Mouse (Mus musculus) hindbrain, embryonic 13.5 days (tissue): ENCODE results near the gene Spink2. TPM values are rescaled to one million over a fixed set of nuclear protein-coding genes. Genes with fewer than 3 reads are reported as not detected.

Experiments used
- ATAC-seq: fragments of 200-750 bp; cut with Nextera tagmentation; 2 replicates; pipeline ENCODE4 v1.8.0; 2017; ENCODE audit warnings: moderate TSS enrichment; ENCODE audit not compliant: low FRiP score
- H3K27ac ChIP-seq: fragments of 300-500 bp; sonication (generic); 2 replicates; pipeline ENCODE4 v1.5.1; 2015; ENCODE audit warnings: inconsistent platforms, mild to moderate bottlenecking, moderate library complexity
- H3K27me3 ChIP-seq: fragments of 300-500 bp; sonication (generic); 2 replicates; pipeline ENCODE4 v1.6.1; 2015; ENCODE audit warnings: mild to moderate bottlenecking, inconsistent platforms
- H3K36me3 ChIP-seq: fragments of 300-500 bp; sonication (generic); 2 replicates; pipeline ENCODE4 v1.6.1; 2015; ENCODE audit warnings: mild to moderate bottlenecking, inconsistent platforms
- H3K4me1 ChIP-seq: fragments of 300-500 bp; sonication (generic); replicated peaks from 2 replicates; pipeline ENCODE4 v1.6.1; 2015; ENCODE audit warnings: inconsistent platforms
- H3K4me2 ChIP-seq: fragments of 300-500 bp; sonication (generic); 2 replicates; pipeline ENCODE4 v1.6.1; 2015; ENCODE audit warnings: inconsistent platforms, mild to moderate bottlenecking, moderate library complexity
- H3K4me3 ChIP-seq: fragments of 300-500 bp; sonication (generic); 2 replicates; pipeline ENCODE4 v1.5.1; 2015; ENCODE audit warnings: mild to moderate bottlenecking, inconsistent platforms
- H3K9ac ChIP-seq: fragments of 300-500 bp; sonication (generic); 2 replicates; pipeline ENCODE4 v1.6.1; 2015; ENCODE audit warnings: mild to moderate bottlenecking, inconsistent platforms
- H3K9me3 ChIP-seq: fragments of 300-500 bp; sonication (generic); 2 replicates; pipeline ENCODE4 v1.6.1; 2016; ENCODE audit warnings: inconsistent platforms
- WGBS: fragments of 180-500 bp; shearing (Covaris S2); methylation state at CpG from one replicate; pipeline ENCODE4 v1.1.7; 2015; 5-methylcytosine and 5-hydroxymethylcytosine counted together
- polyA plus RNA-seq: library from polyadenylated mRNA; unstranded; fragments of >200 nt; fragmentation: Nextera tagmentation; extraction: Ambion mirVana; gene quantifications from 2 replicates; pipeline ENCODE4 v1.2.1, GENCODE M21; 2015

The Spink2 gene
- polyA plus RNA-seq, 1 experiment from 2014 or later, result 2.4 TPM

DNA sequence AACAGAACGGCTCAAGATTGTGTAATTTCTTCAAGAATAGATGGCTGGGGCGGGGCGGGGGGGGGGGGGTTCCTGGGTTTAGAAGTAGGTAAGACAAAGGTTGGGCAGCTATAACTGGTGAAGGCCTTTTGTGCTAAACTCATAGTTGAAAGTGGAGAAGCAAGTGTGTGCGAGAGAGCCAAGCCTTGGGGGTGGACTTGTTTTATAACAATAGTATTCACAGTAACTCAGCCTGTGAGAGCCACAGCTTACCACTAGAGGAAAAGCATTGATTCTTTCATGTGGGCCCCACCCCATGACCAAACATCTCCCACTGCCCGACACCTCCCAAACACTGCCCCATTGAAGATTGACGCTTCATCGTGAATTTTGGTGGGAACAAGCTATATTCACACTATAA is 47.7 kb downstream of the Spink2 start:
- H3K27me3 ChIP-seq, result no peaks in the 10 kb centered on the region
- no peak for ATAC-seq
- no peak overlapping the region for H3K4me3 ChIP-seq
- WGBS, result 84% methylated on average over 7 of the region's 7 CpGs
- H3K36me3 ChIP-seq, result no peaks in the 10 kb centered on the region
- H3K27ac ChIP-seq, result no peak overlapping the region
- H3K9ac ChIP-seq, result no peak overlapping the region
- no peak overlapping the region for H3K4me2 ChIP-seq
- H3K4me1 ChIP-seq, result no peaks in the 10 kb centered on the region
- H3K9me3 ChIP-seq, result no peaks in the 10 kb centered on the region

DNA sequence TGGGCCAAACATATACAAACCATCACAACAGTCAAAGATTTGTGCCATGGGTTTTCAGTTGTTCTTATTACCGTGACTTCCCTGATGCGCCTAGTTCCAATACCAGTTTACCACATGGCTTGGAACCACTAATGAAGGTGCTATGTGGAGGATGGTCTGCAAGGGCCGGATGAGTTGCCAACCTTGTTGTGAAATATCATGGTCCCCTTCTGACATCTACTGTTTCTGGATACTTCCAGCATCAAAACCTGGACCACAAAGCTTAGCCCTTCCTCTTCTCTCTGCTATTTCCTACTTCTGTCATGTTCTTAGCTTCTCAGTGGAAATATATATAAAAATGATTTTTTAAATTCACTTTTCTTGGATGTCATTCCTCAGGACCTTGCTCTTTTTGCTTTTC is 48.7 kb downstream of the Spink2 start:
- Histone ChIP-seq H3K9ac (no peak overlapping the region), H3K27ac (no peak overlapping the region), H3K4me1 (peaks cover 3% of the 10 kb centered on the region; the same call in 1 of the 2 replicates), H3K36me3 (no peaks in the 10 kb centered on the region), H3K27me3 (no peaks in the 10 kb centered on the region), H3K4me3 (no peak overlapping the region), H3K9me3 (no peaks in the 10 kb centered on the region), H3K4me2 (no peak overlapping the region)
- ATAC-seq, result no peak
- WGBS, result 89% methylated on average over 3 of the region's 3 CpGs

DNA sequence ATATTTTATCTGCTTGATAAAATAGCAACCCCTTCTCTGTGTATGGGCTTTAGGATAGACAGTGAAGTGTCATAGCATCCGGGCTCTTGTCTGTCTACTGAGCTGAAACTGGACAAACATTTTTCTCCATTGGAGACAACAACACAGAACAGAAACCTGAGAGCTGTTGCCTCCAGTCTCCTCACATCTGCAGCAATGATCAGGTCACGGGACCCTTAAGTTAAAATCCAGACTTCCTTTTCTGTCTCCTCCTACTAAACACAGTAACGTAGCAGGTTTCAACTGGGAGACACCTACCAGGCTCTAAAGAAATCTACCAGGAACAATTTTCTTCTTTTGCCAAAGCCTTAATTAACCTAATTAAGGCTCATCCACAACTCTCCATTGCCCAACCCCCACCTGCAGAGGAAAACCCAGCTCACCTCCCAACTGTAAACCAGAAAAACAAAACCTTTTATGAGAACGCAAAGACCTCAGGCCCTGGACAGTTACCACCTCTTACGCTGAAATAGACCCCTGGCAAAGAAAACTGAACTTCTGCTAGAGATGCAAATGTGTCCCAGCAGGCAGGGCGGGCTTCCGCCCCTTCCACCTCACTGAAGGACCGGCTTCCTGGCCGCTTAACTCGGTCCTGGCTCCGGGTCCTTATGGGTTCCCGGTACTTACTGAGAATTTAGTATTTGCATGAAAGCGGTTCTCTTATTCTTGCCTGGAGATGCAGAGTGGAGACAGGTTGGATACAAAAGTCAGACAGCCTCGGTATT is 53.3 kb downstream of the Spink2 start:
- Histone ChIP-seq H3K27me3 (no peaks in the 10 kb centered on the region), H3K9ac (no peak overlapping the region), H3K4me3 (no peak overlapping the region), H3K27ac (no peak overlapping the region), H3K36me3 (no peaks in the 10 kb centered on the region), H3K4me2 (no peak overlapping the region), H3K4me1 (peaks cover 8% of the 10 kb centered on the region), H3K9me3 (no peaks in the 10 kb centered on the region)
- 44% methylated on average over 14 of the region's 14 CpGs for WGBS
- no peak for ATAC-seq

DNA sequence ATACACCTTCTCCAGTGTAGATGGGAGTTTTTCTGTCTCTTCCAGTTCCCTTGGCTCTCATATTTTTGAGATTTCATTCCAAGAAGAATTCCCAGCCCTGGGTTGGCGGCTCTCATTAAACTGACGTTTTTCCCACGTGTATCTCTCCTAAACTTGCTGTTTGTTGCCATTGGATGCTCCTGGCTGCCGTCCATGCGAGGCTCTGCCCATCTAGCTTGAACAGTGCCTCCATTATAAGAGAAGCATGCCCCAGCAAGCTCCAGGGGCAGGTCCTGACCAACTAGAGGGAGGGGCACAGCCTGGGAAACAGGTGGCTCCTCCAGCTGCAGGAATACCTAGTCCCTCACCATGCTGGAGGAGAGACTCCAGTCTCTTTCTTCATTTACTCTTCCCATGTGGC is 54.3 kb downstream of the Spink2 start:
- no peaks in the 10 kb centered on the region for H3K9me3 ChIP-seq
- ATAC-seq, result no peak
- H3K4me1 ChIP-seq, result peaks cover 8% of the 10 kb centered on the region
- H3K27me3 ChIP-seq, result no peaks in the 10 kb centered on the region
- no peak overlapping the region for H3K9ac ChIP-seq
- no peak overlapping the region for H3K27ac ChIP-seq
- H3K4me2 ChIP-seq, result no peak overlapping the region
- no peaks in the 10 kb centered on the region for H3K36me3 ChIP-seq
- H3K4me3 ChIP-seq, result no peak overlapping the region
- 66% methylated on average over 5 of the region's 5 CpGs for WGBS

DNA sequence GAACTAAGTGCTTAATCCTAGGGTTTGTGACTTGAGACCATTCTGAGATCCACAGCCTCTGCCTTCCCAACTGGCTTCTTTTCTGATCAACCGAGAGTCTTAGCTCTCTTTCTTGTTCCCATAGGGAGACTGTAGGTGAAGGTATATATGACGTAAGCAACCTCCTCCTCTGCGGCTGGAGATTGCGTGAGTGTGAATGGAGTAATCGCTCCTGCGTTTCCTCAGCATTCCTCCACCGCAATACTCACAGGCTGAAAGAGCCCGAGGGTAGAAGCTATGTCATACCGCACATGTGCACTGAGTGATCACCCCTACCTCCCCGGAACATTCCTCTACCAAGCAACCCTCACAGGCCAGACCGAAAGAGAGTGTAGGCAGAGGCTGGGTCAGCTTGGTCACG is 55.7 kb downstream of the Spink2 start:
- H3K27ac ChIP-seq, result no peak overlapping the region
- peaks cover 8% of the 10 kb centered on the region for H3K4me1 ChIP-seq
- H3K4me3 ChIP-seq, result no peak overlapping the region
- H3K36me3 ChIP-seq, result no peaks in the 10 kb centered on the region
- H3K9me3 ChIP-seq, result no peaks in the 10 kb centered on the region
- H3K27me3 ChIP-seq, result no peaks in the 10 kb centered on the region
- WGBS, result 94% methylated on average over 12 of the region's 12 CpGs
- no peak for ATAC-seq
- no peak overlapping the region for H3K9ac ChIP-seq
- H3K4me2 ChIP-seq, result no peak overlapping the region

Other genes with a start within 250 kb of the Spink2 start
- gene Srp72, start 236.8 kb downstream of the Spink2 start, polyA plus RNA-seq, result 80.3 and 80.9 TPM in 2 replicates
- 0.35 TPM in 1 of 2 replicates, not detected in the other for gene Arl9, start 207.4 kb downstream of the Spink2 start, polyA plus RNA-seq
- 0.32 and 1.0 TPM in 2 replicates for gene Thegl, start 195.4 kb downstream of the Spink2 start, polyA plus RNA-seq
- gene Hopx, start 96.3 kb downstream of the Spink2 start, polyA plus RNA-seq, result 4.4 and 6.4 TPM in 2 replicates
- gene Rest, start 54.0 kb upstream of the Spink2 start, polyA plus RNA-seq, result 9.8 and 10.1 TPM in 2 replicates
- 32.5 and 32.8 TPM in 2 replicates for gene Noa1, start 98.6 kb upstream of the Spink2 start, polyA plus RNA-seq
- 69.2 and 70.0 TPM in 2 replicates for gene Polr2b, start 98.7 kb upstream of the Spink2 start, polyA plus RNA-seq
- 54.4 and 59.4 TPM in 2 replicates for gene Igfbp7, start 196.6 kb upstream of the Spink2 start, polyA plus RNA-seq